Mouse (Mus musculus) G1E (cell line): ENCODE measurements at regions not wholly inside any gene's neighbourhood (a gene's known extent, or its start where the extent isn't known, plus 50 kb on each side); places are given as distances from the start of the nearest gene placed in this dataset.

Experiments used
- CTCF ChIP-seq: IDR thresholded peaks from 2 replicates; pipeline ENCODE4 v1.5.1; 2012; ENCODE audit warnings: low read depth, low read length, inconsistent platforms, mixed read lengths
- POLR2AphosphoS5 ChIP-seq: IDR thresholded peaks from 2 replicates; pipeline ENCODE4 v1.6.1; 2012; ENCODE audit warnings: low read depth, low read length, inconsistent platforms; ENCODE audit not compliant: insufficient replicate concordance

DNA sequence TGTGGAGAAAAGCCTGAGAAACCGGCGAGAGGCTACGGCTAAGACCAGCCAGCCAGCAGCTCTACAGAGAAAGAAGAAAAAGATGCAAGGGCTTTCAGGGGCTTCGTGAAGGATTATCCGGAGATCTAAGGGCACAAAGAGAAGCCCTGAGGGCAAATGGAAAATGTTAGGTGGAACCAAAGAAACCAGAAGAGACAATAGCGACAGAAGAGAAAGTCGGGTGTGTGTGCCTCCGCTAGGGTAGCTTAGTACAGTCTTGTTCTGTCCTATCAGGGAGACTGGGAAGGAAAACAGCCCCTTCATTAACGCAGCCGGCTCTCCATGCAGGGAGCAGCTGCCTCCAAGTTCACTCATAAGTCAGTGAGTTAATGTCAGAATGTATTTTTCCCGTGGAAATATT lies 255.1 kb downstream of the Epha4 start:
- no peak for TF ChIP-seq POLR2AphosphoS5
- no peak for TF ChIP-seq CTCF
